Mouse (Mus musculus): ENCODE data around the gene Klf7. TPM values are rescaled to one million over a fixed set of nuclear protein-coding genes. Genes with fewer than 3 reads are reported as not detected.

Klf7 gene
- polyA plus RNA-seq, 1 experiment from 2014 or later = 40.7 TPM

- no peak for ATAC-seq (ENCODE audit: low FRiP score)
These were observed 41.8 kb downstream of the Klf7 start for GRCm38 (mm10) chr1:64080263-64080662.

GRCm38 (mm10) chr1:64078747-64079211 lies 43.3 kb downstream of the Klf7 start:
- Histone ChIP-seq H3K4me3 (replicated peaks) (no peak overlapping the region), H3K9me3 (no peaks in the 10 kb centered on the region), H3K4me2 (no peak overlapping the region), H3K27ac (peak overlapping the region; percentile 25), H3K36me3 (replicated peaks) (peaks cover 18% of the 10 kb centered on the region), H3K27me3 (no peaks in the 10 kb centered on the region), H3K9ac (no peak overlapping the region), H3K4me1 (peaks cover 36% of the 10 kb centered on the region)
- 0 out of 2 replicates have a peak, but pooled peaks have one; percentile 24 for ATAC-seq (ENCODE audit: low FRiP score)
- 84% methylated on average over 20 of the region's 20 CpGs for WGBS

More at GRCm38 (mm10) chr1:64080263-64080662, 41.8 kb downstream of the Klf7 start:
- no peak overlapping the region for H3K4me2 ChIP-seq
- peaks cover 18% of the 10 kb centered on the region for H3K36me3 ChIP-seq (replicated peaks)
- no peak overlapping the region for H3K27ac ChIP-seq
- H3K27me3 ChIP-seq = no peaks in the 10 kb centered on the region
- no peaks in the 10 kb centered on the region for H3K9me3 ChIP-seq
- 92% methylated on average over 2 of the region's 2 CpGs for WGBS
- H3K9ac ChIP-seq = no peak overlapping the region
- H3K4me1 ChIP-seq = peaks cover 25% of the 10 kb centered on the region
- no peak overlapping the region for H3K4me3 ChIP-seq (replicated peaks)

- Histone ChIP-seq H3K27me3 (no peaks in the 10 kb centered on the region), H3K27ac (peak overlapping the region; percentile 75), H3K4me2 (no peak overlapping the region), H3K4me1 (peaks cover 36% of the 10 kb centered on the region), H3K4me3 (replicated peaks) (no peak overlapping the region), H3K9me3 (no peaks in the 10 kb centered on the region), H3K9ac (no peak overlapping the region), H3K36me3 (replicated peaks) (peaks cover 18% of the 10 kb centered on the region)
- 66% methylated on average over 9 of the region's 9 CpGs for WGBS
- ATAC-seq (ENCODE audit: low FRiP score) = no peak; the same call in 1 of the 2 replicates
These were observed 43.9 kb downstream of the Klf7 start for GRCm38 (mm10) chr1:64078011-64078746.

- 0 out of 2 replicates have a peak, but pooled peaks have one; percentile 24 for ATAC-seq (ENCODE audit: low FRiP score)
- no peak overlapping the region for H3K4me2 ChIP-seq
- H3K9ac ChIP-seq = no peak overlapping the region
- no peaks in the 10 kb centered on the region for H3K27me3 ChIP-seq
- WGBS = 73% methylated on average over 5 of the region's 5 CpGs
- peaks cover 15% of the 10 kb centered on the region for H3K36me3 ChIP-seq (replicated peaks)
- H3K4me1 ChIP-seq = peaks cover 38% of the 10 kb centered on the region
- no peaks in the 10 kb centered on the region for H3K9me3 ChIP-seq
- H3K27ac ChIP-seq = no peak overlapping the region
- no peak overlapping the region for H3K4me3 ChIP-seq (replicated peaks)
These were observed 48.0 kb downstream of the Klf7 start for GRCm38 (mm10) chr1:64074051-64074450.

GRCm38 (mm10) chr1:64070947-64071346 lies 51.1 kb downstream of the Klf7 start:
- 66% methylated on average over 2 of the region's 2 CpGs for WGBS
- H3K4me3 ChIP-seq (replicated peaks) = no peak overlapping the region
- H3K27me3 ChIP-seq = no peaks in the 10 kb centered on the region
- H3K4me2 ChIP-seq = no peak overlapping the region
- ATAC-seq (ENCODE audit: low FRiP score) = no peak
- H3K27ac ChIP-seq = no peak overlapping the region
- peaks cover 46% of the 10 kb centered on the region for H3K4me1 ChIP-seq
- H3K9me3 ChIP-seq = no peaks in the 10 kb centered on the region
- H3K36me3 ChIP-seq (replicated peaks) = no peaks in the 10 kb centered on the region
- H3K9ac ChIP-seq = no peak overlapping the region

GRCm38 (mm10) chr1:64066320-64067254 lies 55.5 kb downstream of the Klf7 start:
- WGBS = 10% methylated on average over 10 of the region's 10 CpGs
- Histone ChIP-seq H3K4me2 (peak overlapping the region; percentile 27), H3K36me3 (replicated peaks) (no peaks in the 10 kb centered on the region), H3K9ac (no peak overlapping the region), H3K27me3 (no peaks in the 10 kb centered on the region), H3K9me3 (no peaks in the 10 kb centered on the region), H3K4me1 (peaks cover 72% of the 10 kb centered on the region), H3K4me3 (replicated peaks) (no peak overlapping the region), H3K27ac (peak overlapping the region; percentile 94)
- peak; percentile 98 for ATAC-seq (ENCODE audit: low FRiP score)

GRCm38 (mm10) chr1:64061488-64061887 lies 60.6 kb downstream of the Klf7 start:
- H3K9ac ChIP-seq = no peak overlapping the region
- peak overlapping the region; percentile 81 for H3K27ac ChIP-seq
- H3K36me3 ChIP-seq (replicated peaks) = no peaks in the 10 kb centered on the region
- H3K27me3 ChIP-seq = no peaks in the 10 kb centered on the region
- H3K4me1 ChIP-seq = peaks cover 68% of the 10 kb centered on the region
- WGBS = 43% methylated on average over 10 of the region's 10 CpGs
- H3K4me2 ChIP-seq = no peak overlapping the region
- ATAC-seq (ENCODE audit: low FRiP score) = no peak
- no peak overlapping the region for H3K4me3 ChIP-seq (replicated peaks)
- H3K9me3 ChIP-seq = no peaks in the 10 kb centered on the region

- peaks cover 67% of the 10 kb centered on the region for H3K4me1 ChIP-seq
- no peaks in the 10 kb centered on the region for H3K27me3 ChIP-seq
- H3K27ac ChIP-seq = peak overlapping the region; percentile 81
- 35% methylated on average over 9 of the region's 9 CpGs for WGBS
- no peak overlapping the region for H3K4me3 ChIP-seq (replicated peaks)
- H3K4me2 ChIP-seq = peak overlapping the region; percentile 13; the same call in 1 of the 2 replicates
- H3K9ac ChIP-seq = no peak overlapping the region
- no peaks in the 10 kb centered on the region for H3K9me3 ChIP-seq
- ATAC-seq (ENCODE audit: low FRiP score) = peak; percentile 57
- H3K36me3 ChIP-seq (replicated peaks) = no peaks in the 10 kb centered on the region
These were observed 61.2 kb downstream of the Klf7 start for GRCm38 (mm10) chr1:64060699-64061454.

- H3K4me1 ChIP-seq = peaks cover 69% of the 10 kb centered on the region
- H3K9ac ChIP-seq = no peak overlapping the region
- WGBS = 67% methylated on average over 7 of the region's 7 CpGs
- no peaks in the 10 kb centered on the region for H3K9me3 ChIP-seq
- H3K4me3 ChIP-seq (replicated peaks) = no peak overlapping the region
- no peak overlapping the region for H3K4me2 ChIP-seq
- ATAC-seq (ENCODE audit: low FRiP score) = no peak
- H3K27ac ChIP-seq = peak overlapping the region; percentile 81
- no peaks in the 10 kb centered on the region for H3K27me3 ChIP-seq
- no peaks in the 10 kb centered on the region for H3K36me3 ChIP-seq (replicated peaks)
These were observed 62.0 kb downstream of the Klf7 start for GRCm38 (mm10) chr1:64060116-64060515.

- Histone ChIP-seq H3K9me3 (no peaks in the 10 kb centered on the region), H3K4me3 (replicated peaks) (no peak overlapping the region), H3K27ac (no peak overlapping the region), H3K27me3 (no peaks in the 10 kb centered on the region), H3K4me2 (no peak overlapping the region), H3K9ac (no peak overlapping the region), H3K4me1 (peaks cover 37% of the 10 kb centered on the region), H3K36me3 (replicated peaks) (no peaks in the 10 kb centered on the region)
- ATAC-seq (ENCODE audit: low FRiP score) = no peak
- 93% methylated on average over 2 of the region's 2 CpGs for WGBS
These were observed 65.5 kb downstream of the Klf7 start for GRCm38 (mm10) chr1:64056541-64056940.

- peak overlapping the region; percentile 66; the same call in 1 of the 2 replicates for H3K27ac ChIP-seq
- no peaks in the 10 kb centered on the region for H3K36me3 ChIP-seq (replicated peaks)
- 81% methylated on average over 4 of the region's 4 CpGs for WGBS
- peaks cover 31% of the 10 kb centered on the region for H3K4me1 ChIP-seq
- ATAC-seq (ENCODE audit: low FRiP score) = no peak
- H3K4me3 ChIP-seq (replicated peaks) = no peak overlapping the region
- no peaks in the 10 kb centered on the region for H3K27me3 ChIP-seq
- no peak overlapping the region for H3K9ac ChIP-seq
- no peak overlapping the region for H3K4me2 ChIP-seq
- no peaks in the 10 kb centered on the region for H3K9me3 ChIP-seq
These were observed 66.1 kb downstream of the Klf7 start for GRCm38 (mm10) chr1:64055978-64056377.

All from forebrain, embryonic 12.5 days (tissue).